Mouse (Mus musculus) erythroid progenitor cell, adult 5-6 weeks (primary cell): ENCODE measurements around the gene Lmntd1. TPM values are rescaled to one million over a fixed set of nuclear protein-coding genes. Genes with fewer than 3 reads are reported as not detected.

Experiments used
- ATAC-seq: replicated peaks from 2 replicates; pipeline ENCODE4 v1.8.0; 2016; ENCODE audit warnings: moderate number of reproducible peaks, mild to moderate bottlenecking, moderate TSS enrichment, inconsistent platforms; ENCODE audit not compliant: poor library complexity, low FRiP score, severe bottlenecking
- total RNA-seq, 2 experiments: library from RNA; stranded (forward) in 1 of 2; stranded (reverse) in 1 of 2; fragments of 150-400 nt in 1 of 2; fragments of 186-747, 209-891 nt in 1 of 2; gene quantifications; 2 replicates each; pipeline versions ENCODE4 v1.2.3 to v1.2.4; 2015 to 2017; ENCODE audit warnings: low replicate concordance in 2 of 2

Gene Lmntd1
- total RNA-seq, 2 experiments from 2014 or later = not detected

DNA sequence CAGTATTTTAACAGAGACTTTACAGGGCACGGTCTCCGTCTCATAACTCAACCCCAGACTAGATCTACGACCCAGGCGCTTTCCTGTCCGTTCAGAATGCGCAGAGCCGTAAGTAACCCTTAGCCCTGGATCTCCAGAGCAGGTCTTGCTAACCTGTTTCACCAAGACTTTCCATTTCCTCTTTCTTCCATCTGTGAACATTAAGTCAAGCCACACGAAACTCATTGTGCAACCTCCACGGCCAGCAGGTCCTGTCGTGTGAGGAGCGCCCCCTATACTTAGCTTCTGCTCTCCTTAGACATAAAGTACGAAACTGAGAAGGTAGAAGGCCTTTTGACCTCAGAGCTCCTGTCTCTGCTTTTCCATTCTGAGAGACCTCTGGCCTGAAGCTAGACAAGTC lies 105.3 kb downstream of the Lmntd1 start:
- ATAC-seq = no peak

DNA sequence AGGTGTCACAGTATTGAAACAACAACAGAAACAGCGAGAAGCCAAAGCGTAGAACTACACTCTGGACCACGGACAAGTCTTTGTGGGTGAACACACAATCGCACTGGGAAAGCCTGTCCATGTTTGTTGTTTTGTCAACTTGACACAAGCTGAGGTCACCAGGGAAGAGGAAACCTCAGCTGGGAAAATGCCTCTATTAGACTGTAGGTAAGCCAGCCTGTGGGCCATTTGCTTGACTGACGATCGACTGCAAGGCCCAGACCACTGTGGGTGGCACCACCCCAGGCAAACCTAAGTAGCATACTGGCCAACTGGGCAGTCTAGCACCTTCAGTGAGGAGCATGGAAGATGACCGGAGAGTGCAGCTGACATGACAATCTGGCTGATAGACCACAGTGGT lies 112.4 kb downstream of the Lmntd1 start:
- ATAC-seq = no peak

DNA sequence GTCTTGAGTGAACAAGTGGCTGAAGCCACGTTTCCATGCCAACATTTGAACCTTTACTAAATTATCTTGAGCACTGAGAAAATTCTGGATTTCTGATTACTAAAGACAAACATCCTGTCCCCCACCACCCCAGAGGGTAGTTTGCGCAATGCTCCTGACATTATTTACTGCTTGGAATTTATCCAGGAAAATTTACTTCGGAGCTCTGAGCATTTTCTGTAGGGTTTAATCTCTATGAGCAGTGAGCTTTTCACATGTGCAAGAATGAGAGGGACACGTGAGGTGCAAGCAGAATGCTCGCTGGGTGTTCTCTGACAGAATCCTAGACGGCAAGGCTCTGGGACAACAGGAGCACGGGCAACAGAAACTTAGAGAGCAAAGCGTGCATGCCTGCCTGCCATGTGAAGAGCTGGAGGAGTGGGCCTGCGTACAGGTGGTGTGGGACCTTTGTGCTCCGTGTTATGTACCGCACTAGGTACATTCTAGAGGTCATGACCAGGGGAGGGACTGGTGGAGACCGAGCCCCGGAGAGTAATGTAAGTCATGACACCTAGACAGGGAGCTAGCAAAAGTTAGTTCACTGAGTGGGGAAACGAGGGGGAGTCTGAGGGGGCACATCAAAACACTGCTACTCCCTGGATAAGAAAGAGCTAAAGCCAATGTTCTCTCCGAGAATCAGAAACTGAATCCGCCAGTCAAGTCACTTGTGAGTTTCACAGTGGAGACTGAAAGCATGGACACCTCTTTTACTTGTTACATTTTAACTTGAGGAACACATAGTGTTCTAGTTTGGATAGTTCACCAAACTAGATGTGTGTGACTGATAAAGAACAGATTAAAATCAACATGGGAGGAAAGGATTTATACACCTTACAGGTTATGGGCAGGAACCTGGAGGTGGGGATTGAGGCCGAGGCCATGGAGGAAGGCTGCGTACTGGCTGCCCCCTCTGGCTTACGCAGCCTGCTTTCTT lies 114.3 kb downstream of the Lmntd1 start:
- no peak for ATAC-seq

DNA sequence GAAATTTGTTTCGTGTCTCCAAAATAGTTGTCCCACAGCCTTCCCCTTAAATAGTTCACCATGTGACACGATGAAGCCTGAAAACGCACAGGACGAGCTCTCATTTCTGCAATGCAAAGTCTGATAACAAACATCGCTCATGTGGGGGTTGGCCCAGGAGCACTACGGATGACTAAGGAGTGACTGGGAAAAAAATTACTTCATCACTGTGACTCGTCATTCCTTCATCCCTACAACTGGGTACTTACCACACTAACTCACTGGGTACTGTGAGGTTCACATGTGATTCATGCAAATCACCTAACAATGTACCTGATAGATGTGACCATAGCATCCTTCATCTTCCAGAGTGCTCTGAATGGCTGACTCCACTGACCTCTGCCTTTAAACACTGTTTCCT lies 118.4 kb downstream of the Lmntd1 start:
- ATAC-seq = no peak

DNA sequence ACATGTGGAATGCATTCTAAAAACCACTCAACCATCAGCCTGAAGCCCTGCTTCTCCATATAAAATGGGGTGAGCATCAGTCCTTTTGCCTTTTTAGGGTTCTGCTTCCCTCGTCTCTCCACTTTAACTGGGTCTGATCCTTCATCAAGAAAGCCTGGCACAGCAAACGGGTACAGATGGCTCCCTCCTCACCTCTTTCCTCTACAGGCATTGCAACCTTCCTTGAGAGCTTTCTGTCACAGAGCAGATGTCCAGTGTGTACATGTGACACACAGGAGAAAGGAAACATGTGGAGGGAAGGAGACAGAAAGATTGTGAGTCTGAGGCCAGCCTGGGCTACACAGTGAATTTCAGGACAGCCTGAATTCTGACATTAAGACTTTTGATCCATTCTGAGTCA lies 125.9 kb downstream of the Lmntd1 start:
- ATAC-seq = no peak

DNA sequence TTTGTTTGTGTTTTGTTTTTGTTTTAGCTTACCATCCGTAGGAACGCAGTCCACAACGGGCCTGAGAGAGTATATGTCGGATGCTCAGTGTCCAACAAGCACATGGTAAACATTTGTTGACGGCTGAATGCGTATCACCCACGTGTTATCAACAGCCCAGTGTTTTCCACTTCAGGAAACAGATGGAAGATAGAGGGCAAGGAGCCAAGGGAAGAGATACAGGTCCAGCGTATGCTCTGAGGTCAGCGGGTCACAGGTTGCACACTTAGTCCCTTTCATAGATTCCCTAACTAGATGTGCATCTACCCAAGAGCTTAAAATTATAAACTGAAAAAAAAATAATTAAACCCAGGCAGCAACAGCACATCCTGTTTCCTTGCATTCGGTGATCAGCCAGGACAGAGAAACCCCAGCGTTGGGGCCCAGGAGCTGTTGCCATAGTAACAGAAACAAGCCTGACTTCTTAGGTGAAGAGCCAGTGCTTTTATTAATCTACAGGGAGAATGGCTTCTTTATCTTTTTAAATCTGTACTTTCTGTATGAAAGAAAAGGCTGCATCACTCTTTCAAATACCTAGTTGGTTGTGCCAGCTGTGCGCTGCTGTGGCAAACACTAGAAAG lies 128.0 kb downstream of the Lmntd1 start:
- no peak for ATAC-seq

DNA sequence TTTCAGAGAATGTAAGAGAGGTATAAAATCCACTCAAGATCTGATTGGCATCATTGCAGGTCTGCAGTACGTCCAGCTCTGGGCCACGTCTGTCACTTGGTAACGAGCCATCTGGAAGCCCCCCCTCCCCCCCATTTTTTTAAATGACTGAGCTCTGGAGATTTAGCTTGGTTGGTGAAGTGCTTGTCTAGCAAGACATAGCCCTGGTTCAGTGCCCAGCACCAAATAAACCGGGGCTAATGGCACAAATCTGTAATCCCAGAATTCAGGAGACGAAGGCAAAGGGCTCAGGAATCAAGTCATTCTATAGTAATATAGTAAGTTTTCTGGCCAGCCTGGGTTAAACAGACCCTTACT lies 130.8 kb downstream of the Lmntd1 start:
- ATAC-seq = no peak

DNA sequence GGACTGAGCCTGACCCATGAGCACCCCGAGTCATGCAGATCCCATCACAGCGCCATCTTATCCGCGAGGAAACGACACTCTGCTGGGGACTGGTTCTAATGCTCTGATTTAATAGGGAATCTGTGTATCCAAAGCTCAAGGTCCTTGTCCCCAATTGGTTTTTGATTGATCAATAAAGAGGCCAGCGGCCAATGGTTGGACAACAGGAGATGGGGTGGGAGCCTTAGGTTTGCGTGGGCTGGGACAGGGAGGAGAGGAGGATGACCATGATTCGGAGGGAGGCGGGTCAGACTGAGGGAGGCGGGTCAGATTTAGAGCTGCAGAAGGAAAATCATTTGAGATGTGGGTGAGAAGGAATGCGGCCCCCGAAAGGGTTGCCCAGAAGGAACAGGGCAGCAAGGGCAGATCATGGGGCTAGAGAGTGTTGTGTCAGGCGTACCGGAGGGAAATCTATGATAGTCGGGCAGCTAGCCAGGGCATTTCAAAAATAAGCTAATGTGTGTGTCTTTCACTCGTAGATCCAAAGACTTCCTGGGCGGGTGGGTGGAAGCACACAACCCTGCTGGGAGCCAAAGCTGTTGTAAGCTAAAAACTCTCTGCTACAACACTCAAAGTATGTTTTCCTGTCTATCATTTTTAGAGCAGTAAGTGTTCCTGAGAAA lies 131.3 kb downstream of the Lmntd1 start:
- ATAC-seq = no peak

GRCm38 (mm10) chr6:145481938-145482337 lies 132.2 kb downstream of the Lmntd1 start:
- no peak for ATAC-seq

DNA sequence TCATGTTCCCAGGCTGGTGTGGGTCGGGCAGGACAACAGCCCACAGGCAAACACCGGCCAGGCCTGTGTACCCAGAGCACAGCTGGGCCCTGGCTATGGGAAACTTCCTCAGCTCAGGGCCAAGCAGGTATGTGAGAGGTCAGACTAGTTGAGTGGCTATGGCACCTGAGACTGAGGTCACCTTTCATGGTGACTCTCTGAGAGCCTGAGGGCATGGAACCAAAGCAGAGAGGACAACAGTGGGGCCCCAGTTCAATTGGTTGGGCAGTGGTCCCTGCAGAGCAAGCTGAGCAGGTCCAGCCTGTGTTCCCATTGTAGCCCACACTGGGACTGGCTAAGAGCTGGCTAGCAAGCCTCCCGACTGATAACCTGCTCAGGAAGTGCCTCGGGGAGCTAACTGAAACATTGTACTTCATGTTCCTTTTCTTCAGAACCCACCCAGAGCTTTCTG lies 135.3 kb downstream of the Lmntd1 start:
- ATAC-seq = no peak

DNA sequence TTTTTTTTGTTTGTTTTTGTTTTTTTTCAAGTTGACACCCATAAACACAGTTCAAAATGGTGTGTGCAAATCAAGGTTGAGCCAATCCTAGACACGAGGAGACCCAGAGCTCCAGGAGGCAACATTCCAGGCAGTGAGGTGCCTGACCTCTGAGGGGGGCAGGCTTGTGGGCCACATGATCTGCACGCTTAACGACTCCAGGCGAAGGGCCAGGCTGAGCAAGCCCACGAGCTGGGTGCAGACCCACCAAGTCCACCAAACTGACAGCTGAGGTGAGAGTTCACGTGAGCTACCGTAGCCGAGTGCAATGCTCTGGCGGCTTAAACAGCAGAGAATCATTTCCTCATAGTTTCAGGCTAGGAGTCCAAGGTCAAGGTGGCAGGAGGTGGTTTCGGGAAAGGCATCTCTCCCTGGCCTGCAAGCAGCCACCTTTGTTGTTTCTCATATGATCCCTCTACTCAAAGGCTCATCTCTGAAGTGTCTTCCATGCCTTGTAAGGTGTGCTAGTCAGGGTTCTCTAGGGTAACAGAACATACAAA lies 136.7 kb downstream of the Lmntd1 start:
- no peak for ATAC-seq

- ATAC-seq = 0 out of 2 replicates have a peak, but pooled peaks have one; percentile 53
Measured at GRCm38 (mm10) chr6:145471638-145472247, 142.4 kb downstream of the Lmntd1 start.

DNA sequence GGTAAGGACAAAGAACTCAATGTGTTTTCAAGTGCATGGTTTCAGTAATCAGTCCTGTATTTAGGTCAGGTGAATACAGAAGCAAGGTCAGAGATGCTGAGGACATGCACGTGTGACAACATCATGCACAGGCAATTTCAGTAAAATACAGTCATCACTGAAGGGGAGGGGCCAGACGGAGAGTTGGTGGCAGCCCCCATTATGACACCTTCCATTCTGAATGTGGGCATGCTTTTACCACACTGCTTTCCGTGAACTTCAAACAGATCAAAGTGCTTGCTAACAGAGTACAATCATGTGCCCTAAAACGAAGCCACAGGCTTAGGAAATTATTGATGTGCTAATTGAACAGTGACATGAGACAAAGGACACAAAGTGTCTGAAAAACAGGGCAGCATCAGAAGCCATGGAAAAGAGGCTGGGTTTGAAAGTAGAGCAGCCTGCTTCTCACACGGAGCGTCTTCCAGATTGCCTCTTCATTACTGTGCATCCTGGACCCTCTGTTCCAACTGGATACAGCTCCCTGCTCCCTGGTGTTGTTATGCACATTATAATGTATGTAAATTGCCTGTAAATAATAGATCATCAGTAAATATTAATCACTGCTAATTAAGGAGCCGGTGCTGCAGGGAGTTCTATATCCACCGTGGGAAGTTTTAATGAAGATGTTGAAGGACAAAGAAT lies 144.7 kb downstream of the Lmntd1 start:
- ATAC-seq = no peak

- no peak for ATAC-seq
Measured at GRCm38 (mm10) chr6:145464027-145464426, 150.1 kb downstream of the Lmntd1 start.

GRCm38 (mm10) chr6:145462677-145463245 lies 151.4 kb downstream of the Lmntd1 start:
- no peak for ATAC-seq

GRCm38 (mm10) chr6:145457066-145457465 lies 157.1 kb downstream of the Lmntd1 start:
- no peak for ATAC-seq

GRCm38 (mm10) chr6:145450628-145451403 lies 163.3 kb downstream of the Lmntd1 start:
- no peak for ATAC-seq

DNA sequence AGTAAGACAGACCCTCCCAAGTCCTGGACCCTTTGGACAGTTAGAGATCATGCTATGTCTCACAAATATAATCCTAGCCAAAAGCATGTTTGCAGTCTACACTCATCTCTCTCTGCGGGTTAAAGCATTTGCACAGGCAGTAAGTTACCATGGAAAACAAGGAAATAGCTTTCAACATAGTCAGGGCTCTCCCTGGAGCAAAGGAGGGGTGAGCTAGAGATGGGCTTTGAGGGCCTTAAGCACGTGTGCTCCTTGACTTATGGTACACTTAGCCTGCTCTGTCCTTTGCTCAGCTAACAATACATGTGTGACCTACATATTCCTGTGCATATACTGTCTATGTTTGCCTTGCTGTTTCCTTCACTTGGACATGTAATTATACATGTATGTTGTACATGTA lies 165.8 kb downstream of the Lmntd1 start:
- ATAC-seq = no peak
